Mouse (Mus musculus): ENCODE measurements around the gene Gde1.

Gde1 gene

GRCm38 (mm10) chr7:118707216-118707615 lies 1.6 kb upstream of the Gde1 start:
- no peak for DNase-seq (ENCODE audit: low read depth in 2 of 2, low spot score in 2 of 2)

- DNase-seq (ENCODE audit: low read depth in 2 of 2, low spot score in 2 of 2): no peak
These were observed 910 bp upstream of the Gde1 start for GRCm38 (mm10) chr7:118706488-118706887.

GRCm38 (mm10) chr7:118706051-118706450 lies 473 bp upstream of the Gde1 start:
- DNase-seq (ENCODE audit: low read depth in 2 of 2, low spot score in 2 of 2): no peak

GRCm38 (mm10) chr7:118704001-118704850 lies 1.4 kb downstream of the Gde1 start:
- DNase-seq (ENCODE audit: low read depth in 2 of 2, low spot score in 2 of 2): no peak

GRCm38 (mm10) chr7:118703144-118703561 lies 2.4 kb downstream of the Gde1 start:
- no peak for DNase-seq (ENCODE audit: low read depth in 2 of 2, low spot score in 2 of 2)

- no peak for DNase-seq (ENCODE audit: low read depth in 2 of 2, low spot score in 2 of 2)
These were observed 6.7 kb downstream of the Gde1 start for GRCm38 (mm10) chr7:118698882-118699281.

- no peak for DNase-seq (ENCODE audit: low read depth in 2 of 2, low spot score in 2 of 2)
These were observed 8.4 kb downstream of the Gde1 start for GRCm38 (mm10) chr7:118697168-118697567.

- no peak for DNase-seq (ENCODE audit: low read depth in 2 of 2, low spot score in 2 of 2)
These were observed 9.4 kb downstream of the Gde1 start for GRCm38 (mm10) chr7:118696146-118696545.

GRCm38 (mm10) chr7:118691287-118691686 lies 14.3 kb downstream of the Gde1 start:
- DNase-seq (ENCODE audit: low read depth in 2 of 2, low spot score in 2 of 2): no peak

- no peak for DNase-seq (ENCODE audit: low read depth in 2 of 2, low spot score in 2 of 2)
These were observed 16.5 kb downstream of the Gde1 start for GRCm38 (mm10) chr7:118689088-118689487.

- DNase-seq (ENCODE audit: low read depth in 2 of 2, low spot score in 2 of 2): peak; percentile 16 to 41
These were observed 17.4 kb downstream of the Gde1 start for GRCm38 (mm10) chr7:118688199-118688598.

GRCm38 (mm10) chr7:118676826-118677225 lies 28.8 kb downstream of the Gde1 start:
- DNase-seq (ENCODE audit: low read depth in 2 of 2, low spot score in 2 of 2): no peak

GRCm38 (mm10) chr7:118670142-118670541 lies 35.4 kb downstream of the Gde1 start:
- DNase-seq (ENCODE audit: low read depth in 2 of 2, low spot score in 2 of 2): no peak

- DNase-seq (ENCODE audit: low read depth in 2 of 2, low spot score in 2 of 2): no peak
These were observed 37.8 kb downstream of the Gde1 start for GRCm38 (mm10) chr7:118667773-118668172.

- DNase-seq (ENCODE audit: low read depth in 2 of 2, low spot score in 2 of 2): no peak
These were observed 48.8 kb downstream of the Gde1 start for GRCm38 (mm10) chr7:118656730-118657129.

- DNase-seq (ENCODE audit: low read depth in 2 of 2, low spot score in 2 of 2): no peak
These were observed 52.8 kb downstream of the Gde1 start for GRCm38 (mm10) chr7:118652572-118653295.

- DNase-seq (ENCODE audit: low read depth in 2 of 2, low spot score in 2 of 2): no peak
These were observed 54.7 kb downstream of the Gde1 start for GRCm38 (mm10) chr7:118650891-118651290.

- no peak for DNase-seq (ENCODE audit: low read depth in 2 of 2, low spot score in 2 of 2)
These were observed 55.5 kb downstream of the Gde1 start for GRCm38 (mm10) chr7:118650119-118650518.

GRCm38 (mm10) chr7:118649328-118649727 lies 56.2 kb downstream of the Gde1 start:
- no peak for DNase-seq (ENCODE audit: low read depth in 2 of 2, low spot score in 2 of 2)

- no peak for DNase-seq (ENCODE audit: low read depth in 2 of 2, low spot score in 2 of 2)
These were observed 59.3 kb downstream of the Gde1 start for GRCm38 (mm10) chr7:118646237-118646636.

All from CD8-positive naive resting alpha-beta T cell, adult 2 months (primary cell).